Mouse (Mus musculus) testis, adult 2 months (tissue): ENCODE data around the gene Gm45234. TPM values are rescaled to one million over a fixed set of nuclear protein-coding genes. Genes with fewer than 3 reads are reported as not detected.

Source experiments
- H3K27ac ChIP-seq: fragments of 200-500 bp; 2 replicates; pipeline ENCODE4 v1.5.1; 2012; ENCODE audit warnings: low read depth, low read length; ENCODE audit not compliant: control insufficient read depth, insufficient read depth
- H3K27me3 ChIP-seq: fragments of 200-500 bp; 2 replicates; pipeline ENCODE4 v1.6.1; 2012; ENCODE audit warnings: mild to moderate bottlenecking, low read length, moderate library complexity; ENCODE audit not compliant: control insufficient read depth, insufficient read depth
- H3K36me3 ChIP-seq: fragments of 200-500 bp; 2 replicates; pipeline ENCODE4 v1.6.1; 2012; ENCODE audit warnings: mild to moderate bottlenecking, low read length; ENCODE audit not compliant: control insufficient read depth, insufficient read depth
- H3K4me1 ChIP-seq: fragments of 200-500 bp; 2 replicates; pipeline ENCODE4 v1.6.1; 2012; ENCODE audit warnings: low read length; ENCODE audit not compliant: control insufficient read depth, insufficient read depth
- H3K4me3 ChIP-seq: fragments of 200-500 bp; 2 replicates; pipeline ENCODE4 v1.5.1; 2012; ENCODE audit warnings: low read depth, mild to moderate bottlenecking, low read length, moderate library complexity, mixed read lengths; ENCODE audit not compliant: control insufficient read depth
- CTCF ChIP-seq: fragments of 200-500 bp; IDR thresholded peaks from 2 replicates; pipeline ENCODE4 v1.5.1; 2012; ENCODE audit warnings: low read depth, mild to moderate bottlenecking, inconsistent platforms, low read length, moderate library complexity; ENCODE audit not compliant: control insufficient read depth, insufficient read depth, insufficient replicate concordance
- POLR2A ChIP-seq: fragments of 200-500 bp; IDR thresholded peaks from 2 replicates; pipeline ENCODE4 v1.6.1; 2012; ENCODE audit warnings: low read depth, mild to moderate bottlenecking, inconsistent platforms, low read length, moderate library complexity; ENCODE audit not compliant: control insufficient read depth
- polyA plus RNA-seq: library from polyadenylated mRNA; depleted of rRNA; stranded (reverse); fragments of >200 nt; gene quantifications from 2 replicates; pipeline ENCODE4 v1.2.3, GENCODE M21; 2012

The Gm45234 gene
- polyA plus RNA-seq, 1 experiment, result 0.05 TPM

- Histone ChIP-seq H3K4me1 (peaks cover 10% of the 10 kb centered on the region), H3K27me3 (no peaks in the 10 kb centered on the region; the same call in 1 of the 2 replicates), H3K27ac (no peak overlapping the region), H3K4me3 (peak overlapping the region; percentile 83), H3K36me3 (no peaks in the 10 kb centered on the region)
- no peak for TF ChIP-seq POLR2A
- no peak for TF ChIP-seq CTCF
These were observed 515 bp downstream of the Gm45234 start for GRCm38 (mm10) chr6:124755306-124755705.

GRCm38 (mm10) chr6:124753861-124754260 is 2.0 kb downstream of the Gm45234 start:
- Histone ChIP-seq H3K4me3 (no peak overlapping the region), H3K36me3 (no peaks in the 10 kb centered on the region), H3K27me3 (no peaks in the 10 kb centered on the region; the same call in 1 of the 2 replicates), H3K27ac (no peak overlapping the region), H3K4me1 (peaks cover 10% of the 10 kb centered on the region)
- TF ChIP-seq POLR2A, result no peak
- TF ChIP-seq CTCF, result no peak

- no peaks in the 10 kb centered on the region for H3K27me3 ChIP-seq
- TF ChIP-seq CTCF, result no peak
- no peak for TF ChIP-seq POLR2A
- H3K27ac ChIP-seq, result no peak overlapping the region
- no peak overlapping the region for H3K4me3 ChIP-seq
- H3K36me3 ChIP-seq, result no peaks in the 10 kb centered on the region
- peaks cover 12% of the 10 kb centered on the region for H3K4me1 ChIP-seq
These were observed 5.4 kb downstream of the Gm45234 start for GRCm38 (mm10) chr6:124750405-124750804.

GRCm38 (mm10) chr6:124746654-124747632 is 8.9 kb downstream of the Gm45234 start:
- Histone ChIP-seq H3K27ac (no peak overlapping the region), H3K4me3 (no peak overlapping the region), H3K27me3 (no peaks in the 10 kb centered on the region), H3K36me3 (no peaks in the 10 kb centered on the region), H3K4me1 (peaks cover 18% of the 10 kb centered on the region)
- TF ChIP-seq CTCF, result no peak
- TF ChIP-seq POLR2A, result no peak

- TF ChIP-seq POLR2A, result no peak
- TF ChIP-seq CTCF, result no peak
- Histone ChIP-seq H3K27me3 (no peaks in the 10 kb centered on the region), H3K4me3 (peak overlapping the region; percentile 85), H3K4me1 (peaks cover 20% of the 10 kb centered on the region), H3K27ac (no peak overlapping the region), H3K36me3 (no peaks in the 10 kb centered on the region)
These were observed 9.6 kb downstream of the Gm45234 start for GRCm38 (mm10) chr6:124746296-124746605.

GRCm38 (mm10) chr6:124745490-124746295 is 10.1 kb downstream of the Gm45234 start:
- Histone ChIP-seq H3K27ac (peak overlapping the region; percentile 59), H3K36me3 (no peaks in the 10 kb centered on the region), H3K27me3 (no peaks in the 10 kb centered on the region), H3K4me3 (peak overlapping the region; percentile 85), H3K4me1 (peaks cover 20% of the 10 kb centered on the region)
- TF ChIP-seq POLR2A (peak; percentile 47), CTCF (peak; percentile 74; the same call in 1 of the 2 replicates)

GRCm38 (mm10) chr6:124744755-124745321 is 11.0 kb downstream of the Gm45234 start:
- TF ChIP-seq CTCF (no peak), POLR2A (no peak)
- Histone ChIP-seq H3K4me1 (peaks cover 26% of the 10 kb centered on the region), H3K27ac (peak overlapping the region; percentile 50), H3K36me3 (no peaks in the 10 kb centered on the region), H3K27me3 (no peaks in the 10 kb centered on the region), H3K4me3 (peak overlapping the region; percentile 85)

GRCm38 (mm10) chr6:124743647-124744046 is 12.2 kb downstream of the Gm45234 start:
- H3K27ac ChIP-seq, result no peak overlapping the region
- H3K4me3 ChIP-seq, result no peak overlapping the region
- peaks cover 26% of the 10 kb centered on the region for H3K4me1 ChIP-seq
- H3K27me3 ChIP-seq, result no peaks in the 10 kb centered on the region
- TF ChIP-seq CTCF (no peak), POLR2A (no peak)
- no peaks in the 10 kb centered on the region for H3K36me3 ChIP-seq
